Mouse (Mus musculus) erythroblast, embryonic 14.5 days (primary cell): ENCODE measurements around the gene Agap1. TPM values are rescaled to one million over a fixed set of nuclear protein-coding genes. Genes with fewer than 3 reads are reported as not detected.

Source experiments
- H3K27me3 ChIP-seq: 2 replicates; pipeline ENCODE4 v1.6.1; 2012; ENCODE audit warnings: inconsistent platforms; ENCODE audit not compliant: control insufficient read depth
- H3K36me3 ChIP-seq: 2 replicates; pipeline ENCODE4 v1.6.1; 2012; ENCODE audit warnings: mild to moderate bottlenecking, inconsistent platforms; ENCODE audit not compliant: control insufficient read depth
- H3K4me1 ChIP-seq: 2 replicates; pipeline ENCODE4 v1.6.1; 2012; ENCODE audit warnings: inconsistent platforms; ENCODE audit not compliant: control insufficient read depth
- H3K4me3 ChIP-seq: replicated peaks from 2 replicates; pipeline ENCODE3; 2012; ENCODE audit warnings: moderate library complexity, mild to moderate bottlenecking, inconsistent platforms
- H3K9me3 ChIP-seq: 2 replicates; pipeline ENCODE4 v1.6.1; 2012; ENCODE audit warnings: low read length, inconsistent platforms, mixed read lengths; ENCODE audit not compliant: control insufficient read depth
- GATA1 ChIP-seq: IDR thresholded peaks from 2 replicates; pipeline ENCODE4 v1.6.1; 2012; ENCODE audit warnings: low read length, inconsistent platforms, mixed read lengths
- TAL1 ChIP-seq: IDR thresholded peaks from 3 replicates; pipeline ENCODE4 v1.6.1; 2012; ENCODE audit warnings: low read length, inconsistent platforms, mixed read lengths
- polyA plus RNA-seq: library from polyadenylated mRNA; stranded (reverse); fragments of >175 nt; gene quantifications from 2 replicates; pipeline ENCODE4 v1.2.3, GENCODE M21; 2012

Gene Agap1
- polyA plus RNA-seq, 1 experiment, result 0.09 TPM

GRCm38 (mm10) chr1:89468141-89468540, 13.5 kb downstream of the Agap1 start:
- no peaks in the 10 kb centered on the region for H3K36me3 ChIP-seq
- H3K4me1 ChIP-seq, result peaks cover 2% of the 10 kb centered on the region; the same call in 1 of the 2 replicates
- H3K4me3 ChIP-seq, result no peak overlapping the region
- no peaks in the 10 kb centered on the region for H3K9me3 ChIP-seq
- TF ChIP-seq GATA1 (no peak), TAL1 (no peak)
- no peaks in the 10 kb centered on the region for H3K27me3 ChIP-seq

GRCm38 (mm10) chr1:89471430-89471829, 16.8 kb downstream of the Agap1 start:
- H3K9me3 ChIP-seq, result no peaks in the 10 kb centered on the region
- TF ChIP-seq TAL1 (no peak), GATA1 (no peak)
- H3K4me1 ChIP-seq, result peaks cover 2% of the 10 kb centered on the region; the same call in 1 of the 2 replicates
- no peaks in the 10 kb centered on the region for H3K36me3 ChIP-seq
- no peak overlapping the region for H3K4me3 ChIP-seq
- H3K27me3 ChIP-seq, result no peaks in the 10 kb centered on the region

- Histone ChIP-seq H3K36me3 (no peaks in the 10 kb centered on the region), H3K27me3 (no peaks in the 10 kb centered on the region), H3K9me3 (no peaks in the 10 kb centered on the region), H3K4me3 (no peak overlapping the region), H3K4me1 (peaks cover 2% of the 10 kb centered on the region; the same call in 1 of the 2 replicates)
- TF ChIP-seq GATA1, result no peak
- TF ChIP-seq TAL1, result no peak
Observed at GRCm38 (mm10) chr1:89471891-89472290, 17.3 kb downstream of the Agap1 start.

- no peaks in the 10 kb centered on the region for H3K4me1 ChIP-seq
- H3K27me3 ChIP-seq, result no peaks in the 10 kb centered on the region
- no peak overlapping the region for H3K4me3 ChIP-seq
- no peak for TF ChIP-seq GATA1
- no peaks in the 10 kb centered on the region for H3K36me3 ChIP-seq
- H3K9me3 ChIP-seq, result no peaks in the 10 kb centered on the region
Observed at GRCm38 (mm10) chr1:89473946-89474345, 19.3 kb downstream of the Agap1 start.

- Histone ChIP-seq H3K9me3 (no peaks in the 10 kb centered on the region), H3K4me3 (no peak overlapping the region), H3K27me3 (no peaks in the 10 kb centered on the region), H3K36me3 (no peaks in the 10 kb centered on the region), H3K4me1 (no peaks in the 10 kb centered on the region)
- TF ChIP-seq TAL1 (no peak), GATA1 (no peak)
Observed at GRCm38 (mm10) chr1:89474853-89475252, 20.2 kb downstream of the Agap1 start.

- Histone ChIP-seq H3K27me3 (no peaks in the 10 kb centered on the region), H3K36me3 (no peaks in the 10 kb centered on the region), H3K4me3 (no peak overlapping the region), H3K9me3 (no peaks in the 10 kb centered on the region), H3K4me1 (no peaks in the 10 kb centered on the region)
- TF ChIP-seq GATA1 (no peak), TAL1 (no peak)
Observed at GRCm38 (mm10) chr1:89477033-89477432, 22.4 kb downstream of the Agap1 start.

- H3K4me1 ChIP-seq, result no peaks in the 10 kb centered on the region
- no peaks in the 10 kb centered on the region for H3K27me3 ChIP-seq
- no peaks in the 10 kb centered on the region for H3K36me3 ChIP-seq
- no peak overlapping the region for H3K4me3 ChIP-seq
- H3K9me3 ChIP-seq, result no peaks in the 10 kb centered on the region
- no peak for TF ChIP-seq TAL1
- no peak for TF ChIP-seq GATA1
Observed at GRCm38 (mm10) chr1:89478571-89479460, 24.2 kb downstream of the Agap1 start.

DNA sequence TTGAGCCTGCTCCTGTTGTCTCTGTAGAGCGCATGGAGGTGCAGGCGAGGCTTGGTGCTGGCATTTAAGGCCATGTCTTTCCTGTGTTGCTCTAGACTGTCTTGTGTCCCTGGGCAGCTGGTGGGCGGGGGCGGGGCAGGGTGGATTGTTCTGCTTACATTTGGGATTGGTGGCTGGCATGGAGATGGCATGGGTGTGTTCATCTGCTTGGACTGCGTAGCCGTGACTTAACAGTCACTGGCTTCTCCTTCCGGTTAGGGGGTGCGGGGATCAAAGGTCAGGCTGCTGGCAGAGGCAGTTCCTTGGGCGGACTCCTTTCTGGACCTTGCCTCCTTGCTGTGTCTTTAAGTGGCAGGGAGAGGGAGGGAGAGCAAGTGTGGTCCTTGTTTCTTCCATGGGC, 26.5 kb downstream of the Agap1 start:
- Histone ChIP-seq H3K9me3 (no peaks in the 10 kb centered on the region), H3K27me3 (no peaks in the 10 kb centered on the region), H3K36me3 (no peaks in the 10 kb centered on the region), H3K4me3 (no peak overlapping the region), H3K4me1 (no peaks in the 10 kb centered on the region)
- TF ChIP-seq TAL1, result no peak
- TF ChIP-seq GATA1, result no peak

- Histone ChIP-seq H3K4me3 (no peak overlapping the region), H3K9me3 (no peaks in the 10 kb centered on the region), H3K36me3 (no peaks in the 10 kb centered on the region), H3K27me3 (no peaks in the 10 kb centered on the region), H3K4me1 (no peaks in the 10 kb centered on the region)
- TF ChIP-seq TAL1 (no peak), GATA1 (no peak)
Observed at GRCm38 (mm10) chr1:89482812-89483211, 28.2 kb downstream of the Agap1 start.
